Mouse (Mus musculus) midbrain, embryonic 11.5 days (tissue): ENCODE data around the gene Selenof. TPM values are rescaled to one million over a fixed set of nuclear protein-coding genes. Genes with fewer than 3 reads are reported as not detected.

Experiments used
- ATAC-seq: fragments of 200-750 bp; cut with Nextera tagmentation; 2 replicates; pipeline ENCODE4 v1.8.0; 2017; ENCODE audit warnings: moderate TSS enrichment, moderate library complexity; ENCODE audit not compliant: low FRiP score
- DNase-seq: peaks from one replicate; pipeline ENCODE4 v3.0.0; 2015; ENCODE audit warnings: low spot score; ENCODE audit errors: missing footprints
- H3K27ac ChIP-seq: fragments of 300-500 bp; sonication (generic); 2 replicates; pipeline ENCODE4 v1.5.1; 2014; ENCODE audit warnings: low read depth, low read length
- H3K27me3 ChIP-seq: fragments of 300-500 bp; sonication (generic); 2 replicates; pipeline ENCODE4 v1.6.1; 2014; ENCODE audit warnings: mild to moderate bottlenecking, low read length, moderate library complexity, mixed read lengths; ENCODE audit not compliant: control insufficient read depth, insufficient read depth
- H3K36me3 ChIP-seq: fragments of 300-500 bp; sonication (generic); 2 replicates; pipeline ENCODE4 v1.6.1; 2014; ENCODE audit warnings: mild to moderate bottlenecking, low read length, moderate library complexity, mixed read lengths; ENCODE audit not compliant: control insufficient read depth, insufficient read depth
- H3K4me1 ChIP-seq: fragments of 300-500 bp; sonication (generic); 2 replicates; pipeline ENCODE4 v1.6.1; 2014; ENCODE audit warnings: low read length; ENCODE audit not compliant: control insufficient read depth, insufficient read depth
- H3K4me2 ChIP-seq: fragments of 300-500 bp; sonication (generic); 2 replicates; pipeline ENCODE4 v1.6.1; 2014; ENCODE audit warnings: mild to moderate bottlenecking, moderate library complexity
- H3K4me3 ChIP-seq: fragments of 300-500 bp; sonication (generic); 2 replicates; pipeline ENCODE4 v1.5.1; 2014; ENCODE audit warnings: low read depth, low read length
- H3K9ac ChIP-seq: fragments of 300-500 bp; sonication (generic); 2 replicates; pipeline ENCODE4 v1.6.1; 2014; ENCODE audit warnings: low read length
- H3K9me3 ChIP-seq: fragments of 300-500 bp; sonication (generic); 2 replicates; pipeline ENCODE4 v1.6.1; 2016; ENCODE audit warnings: low read length; ENCODE audit not compliant: control insufficient read depth
- WGBS: fragments of 180-500 bp; shearing (Covaris S2); extraction: QIAGEN DNeasy Blood & Tissue Kit; methylation state at CpG from one replicate; pipeline ENCODE4 v1.1.7; 2014; 5-methylcytosine and 5-hydroxymethylcytosine counted together
- polyA plus RNA-seq: library from polyadenylated mRNA; unstranded; fragments of >200 nt; fragmentation: Nextera tagmentation; extraction: Ambion mirVana; gene quantifications from 2 replicates; pipeline ENCODE4 v1.2.1, GENCODE M21; 2014

The Selenof gene
- polyA plus RNA-seq: 414 and 426 TPM in 2 replicates

DNA sequence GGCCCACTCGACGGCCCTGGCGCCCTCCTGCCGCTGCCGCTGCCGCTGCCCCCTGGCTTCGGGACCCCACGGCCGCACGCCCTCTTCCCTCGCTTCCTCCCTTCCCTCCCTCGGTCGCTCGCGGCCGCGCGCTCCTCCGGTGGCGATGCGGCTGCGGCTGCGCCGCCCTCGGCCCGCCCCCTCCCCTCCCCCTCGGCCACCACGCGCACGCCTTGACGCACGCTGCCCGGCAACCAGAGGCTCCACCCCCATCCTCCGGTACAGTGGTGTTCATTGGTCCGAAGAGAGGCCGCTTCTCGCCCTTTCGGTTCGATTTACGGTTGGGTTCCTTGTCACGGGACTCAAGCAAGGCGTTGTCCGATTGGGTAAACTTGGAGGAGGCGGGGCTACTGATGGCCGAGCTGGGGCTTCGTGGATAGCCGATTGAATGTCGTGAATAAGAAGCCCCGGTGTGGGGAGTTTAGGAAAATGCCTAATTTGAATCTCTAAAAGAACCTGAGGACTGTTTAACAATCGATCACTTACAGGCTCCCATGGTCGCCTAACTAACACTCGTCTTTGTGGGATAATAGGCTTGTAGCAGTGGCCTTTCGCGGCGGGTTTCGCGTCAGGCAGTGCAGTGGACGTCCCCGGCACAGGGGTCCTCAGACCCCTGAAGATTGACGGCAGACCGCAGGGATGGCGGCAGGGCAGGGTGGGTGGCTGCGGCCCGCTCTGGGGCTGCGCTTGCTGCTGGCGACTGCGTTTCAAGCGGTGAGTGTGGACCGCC is at the start of gene Selenof, which contains the start of gene Hs2st1:
Gene Selenof, plus strand, starts transcription at position 258 of the 769 bp plus-strand sequence.
Gene Hs2st1, minus strand, starts transcription at position 135 of the 769 bp plus-strand sequence.
- Histone ChIP-seq H3K27ac (peak within 1 kb of the TSS; percentile 90), H3K9ac (peak within 1 kb of the TSS; percentile 90), H3K27me3 (no peaks in the 10 kb centered on the region), H3K4me1 (peaks cover 16% of the 10 kb centered on the region), H3K4me3 (peak within 1 kb of the TSS; percentile 74), H3K4me2 (peak within 1 kb of the TSS; percentile 94), H3K36me3 (no peaks in the 10 kb centered on the region), H3K9me3 (no peaks in the 10 kb centered on the region)
- DNase-seq (peak; percentile 99), ATAC-seq (peak; percentile 98)
- under 1% methylated on average over 63 of the region's 69 CpGs for WGBS

DNA sequence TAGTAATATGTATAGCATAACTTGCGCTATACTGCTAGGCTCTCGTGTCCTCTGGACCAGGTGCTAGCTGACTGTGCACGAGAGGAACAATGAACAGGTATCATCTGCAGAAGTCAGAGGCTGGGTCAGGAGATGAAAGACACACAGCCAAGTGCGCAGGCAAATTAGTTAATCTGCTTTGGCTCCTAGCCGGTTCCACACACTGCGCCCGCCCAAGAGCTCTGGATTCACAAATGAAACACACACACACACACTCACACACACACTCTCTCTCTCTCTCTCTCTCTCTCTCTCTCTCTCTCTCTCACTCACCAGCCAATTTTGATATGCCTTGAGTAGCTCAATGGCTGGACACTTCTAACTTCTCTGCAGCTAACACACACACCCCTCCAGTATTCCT is 42.2 kb upstream of the Selenof start:
- no peaks in the 10 kb centered on the region for H3K27me3 ChIP-seq
- WGBS: 91% methylated on average over 7 of the region's 7 CpGs
- no peak overlapping the region for H3K4me2 ChIP-seq
- no peaks in the 10 kb centered on the region for H3K36me3 ChIP-seq
- H3K4me3 ChIP-seq: no peak overlapping the region
- DNase-seq (no peak), ATAC-seq (no peak)
- no peak overlapping the region for H3K9ac ChIP-seq
- peaks cover 7% of the 10 kb centered on the region for H3K4me1 ChIP-seq
- H3K9me3 ChIP-seq: no peaks in the 10 kb centered on the region
- H3K27ac ChIP-seq: no peak overlapping the region

GRCm38 (mm10) chr3:144531023-144531422 is 39.1 kb upstream of the Selenof start:
- ATAC-seq: no peak
- no peak for DNase-seq
- no peak overlapping the region for H3K4me2 ChIP-seq
- WGBS: 72% methylated on average over 5 of the region's 5 CpGs
- H3K4me3 ChIP-seq: no peak overlapping the region
- no peak overlapping the region for H3K9ac ChIP-seq
- H3K27ac ChIP-seq: no peak overlapping the region
- no peaks in the 10 kb centered on the region; the same call in 1 of the 2 replicates for H3K4me1 ChIP-seq
- H3K36me3 ChIP-seq: no peaks in the 10 kb centered on the region
- H3K9me3 ChIP-seq: no peaks in the 10 kb centered on the region
- H3K27me3 ChIP-seq: no peaks in the 10 kb centered on the region

GRCm38 (mm10) chr3:144535056-144535455 is 35.0 kb upstream of the Selenof start:
- DNase-seq: no peak
- H3K4me3 ChIP-seq: no peak overlapping the region
- no peak overlapping the region for H3K27ac ChIP-seq
- H3K9me3 ChIP-seq: no peaks in the 10 kb centered on the region
- H3K4me1 ChIP-seq: no peaks in the 10 kb centered on the region; the same call in none of the 2 replicates
- no peaks in the 10 kb centered on the region for H3K36me3 ChIP-seq
- no peaks in the 10 kb centered on the region for H3K27me3 ChIP-seq
- H3K4me2 ChIP-seq: no peak overlapping the region
- over 99% methylated on average over 4 of the region's 4 CpGs for WGBS
- H3K9ac ChIP-seq: no peak overlapping the region
- no peak for ATAC-seq

DNA sequence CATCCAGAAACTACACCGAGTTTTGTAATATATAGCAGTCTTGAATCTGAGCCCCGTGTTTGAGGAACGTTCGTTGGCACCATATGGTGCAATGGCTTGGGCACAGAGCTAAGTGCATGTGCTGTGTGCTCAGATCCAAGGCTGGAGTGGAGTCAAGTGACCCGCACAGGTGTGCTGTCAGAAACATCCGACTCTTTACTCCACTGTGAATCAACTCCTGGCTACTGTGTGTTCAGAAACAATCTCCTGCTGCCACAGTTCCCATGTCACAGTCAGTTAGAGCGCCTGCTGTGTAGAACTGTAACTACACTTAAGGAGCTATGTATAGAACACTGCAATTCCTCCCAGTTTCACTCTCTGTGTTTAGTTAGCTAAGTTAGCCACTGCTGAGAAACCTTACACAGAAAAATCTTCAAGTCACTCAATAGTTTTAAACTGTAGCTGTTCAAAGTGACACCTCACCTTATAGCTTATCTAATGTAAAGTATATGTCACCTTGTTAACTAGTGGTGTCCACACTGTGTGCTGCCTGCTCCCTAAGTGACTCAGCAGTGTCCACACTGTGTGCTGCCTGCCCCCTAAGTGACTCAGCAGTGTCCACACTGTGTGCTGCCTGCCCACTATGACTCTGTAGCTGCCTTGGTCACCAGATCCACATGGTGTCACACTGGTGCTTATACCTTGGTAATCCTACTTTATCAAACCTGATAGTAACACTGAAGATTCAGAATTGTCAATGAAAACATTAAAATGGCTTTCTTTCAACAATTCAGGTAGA is 32.8 kb upstream of the Selenof start:
- Histone ChIP-seq H3K4me1 (no peaks in the 10 kb centered on the region; the same call in 1 of the 2 replicates), H3K4me2 (no peak overlapping the region), H3K9ac (no peak overlapping the region), H3K36me3 (no peaks in the 10 kb centered on the region), H3K9me3 (no peaks in the 10 kb centered on the region), H3K4me3 (no peak overlapping the region), H3K27me3 (no peaks in the 10 kb centered on the region), H3K27ac (no peak overlapping the region)
- ATAC-seq: no peak
- WGBS: 93% methylated on average over 7 of the region's 7 CpGs
- no peak for DNase-seq

- no peaks in the 10 kb centered on the region; the same call in 1 of the 2 replicates for H3K4me1 ChIP-seq
- no peaks in the 10 kb centered on the region for H3K9me3 ChIP-seq
- WGBS: 86% methylated on average over 3 of the region's 3 CpGs
- no peak overlapping the region for H3K4me3 ChIP-seq
- H3K36me3 ChIP-seq: no peaks in the 10 kb centered on the region
- H3K4me2 ChIP-seq: no peak overlapping the region
- no peak overlapping the region for H3K27ac ChIP-seq
- H3K27me3 ChIP-seq: no peaks in the 10 kb centered on the region
- DNase-seq (no peak), ATAC-seq (no peak)
- H3K9ac ChIP-seq: no peak overlapping the region
Measured at GRCm38 (mm10) chr3:144539051-144539450, 31.1 kb upstream of the Selenof start.

GRCm38 (mm10) chr3:144540805-144541204 is 29.3 kb upstream of the Selenof start:
- no peak for DNase-seq
- H3K27me3 ChIP-seq: no peaks in the 10 kb centered on the region
- H3K27ac ChIP-seq: no peak overlapping the region
- no peaks in the 10 kb centered on the region; the same call in 1 of the 2 replicates for H3K4me1 ChIP-seq
- H3K36me3 ChIP-seq: no peaks in the 10 kb centered on the region
- H3K9ac ChIP-seq: no peak overlapping the region
- ATAC-seq: no peak
- no peak overlapping the region for H3K4me2 ChIP-seq
- WGBS: 95% methylated on average over 3 of the region's 3 CpGs
- no peaks in the 10 kb centered on the region for H3K9me3 ChIP-seq
- H3K4me3 ChIP-seq: no peak overlapping the region

- no peak for ATAC-seq
- 82% methylated on average over 6 of the region's 6 CpGs for WGBS
Measured at GRCm38 (mm10) chr3:144541906-144542438, 28.1 kb upstream of the Selenof start.

More at GRCm38 (mm10) chr3:144541906-144542438, 28.1 kb upstream of the Selenof start:
- H3K4me3 ChIP-seq: no peak overlapping the region
- no peak for DNase-seq
- no peak overlapping the region for H3K27ac ChIP-seq
- H3K9ac ChIP-seq: no peak overlapping the region
- H3K36me3 ChIP-seq: no peaks in the 10 kb centered on the region
- H3K27me3 ChIP-seq: no peaks in the 10 kb centered on the region
- no peak overlapping the region for H3K4me2 ChIP-seq
- H3K9me3 ChIP-seq: no peaks in the 10 kb centered on the region
- peaks cover 3% of the 10 kb centered on the region; the same call in 1 of the 2 replicates for H3K4me1 ChIP-seq
